Mouse (Mus musculus): ENCODE results near the gene Rnf144a.

- TF ChIP-seq CTCF (IDR thresholded peaks at IDR 0.05; ENCODE audit: low read depth) (no peak), EP300 (optimal IDR thresholded peaks at IDR 0.05) (no peak)
These were observed 112.2 kb downstream of the Rnf144a start for GRCm38 (mm10) chr12:26302886-26303285.
